Comparison of ENCODE assay signal across 8 mouse cellular contexts in genomic region chr17:88508846-88509508, GRCm38 (mm10). TPM values are rescaled to one million over a fixed set of nuclear protein-coding genes. Genes with fewer than 3 reads are reported as not detected.
A peak's percentile ranks its signal among the peaks of the same experiment; 100 is the strongest.
DNase-seq lines count a peak whose midpoint lies in the region; ATAC-seq and TF ChIP-seq lines count a peak whose summit lies in the region.

No protein-coding gene starts in this region.

- H3K4me2 ChIP-seq in intestine, embryonic 15.5 days (replicated peaks): peak overlapping the region; percentile 50
- peak overlapping the region; percentile 28 for H3K4me2 ChIP-seq in liver, embryonic 16.5 days (ENCODE audit: low read depth, low read length)

- no peak for TF ChIP-seq POLR2A in thymus, adult 2 months (IDR thresholded peaks at IDR 0.05; ENCODE audit: control insufficient read depth, extremely low read depth, insufficient read depth, low read length, poor library complexity)

- WGBS in thymus, adult 2 months: 16% methylated on average over 12 of the region's 12 CpGs
- 28% methylated on average over 12 of the region's 12 CpGs for WGBS in intestine, embryonic 15.5 days
- WGBS in liver, embryonic 16.5 days (ENCODE audit: insufficient replicate concordance): 20% methylated on average over 12 of the region's 12 CpGs

- DNase-seq in thymus, adult 2 months: peak; percentile 18
- no peak for DNase-seq in thymus, postnatal 10 days (ENCODE audit: low spot score in 2 of 2)
- DNase-seq in adrenal gland, postnatal 4 days (ENCODE audit: low spot score in 2 of 2): peak; percentile 53 to 62
- DNase-seq in gastrocnemius, adult 8-10 months (ENCODE audit: low spot score in 2 of 2): peak; percentile 16 to 37
- DNase-seq in retina, embryonic 14.5 days (ENCODE audit: low spot score): peak; percentile 24

- H3K4me1 ChIP-seq in thymus, adult 2 months (replicated peaks; ENCODE audit: control insufficient read depth, insufficient read depth, low read length): 0 out of 2 replicates have a peak, but pooled peaks cover 4% of the 10 kb centered on the region
- H3K4me1 ChIP-seq in intestine, embryonic 15.5 days (replicated peaks): peaks cover 15% of the 10 kb centered on the region; the same call in 1 of the 2 replicates
- H3K4me1 ChIP-seq in liver, embryonic 16.5 days (ENCODE audit: control insufficient read depth, low read depth, low read length): no peaks in the 10 kb centered on the region; the same call in 1 of the 2 replicates

- TF ChIP-seq CTCF in thymus, adult 2 months (IDR thresholded peaks at IDR 0.05; ENCODE audit: borderline replicate concordance, control insufficient read depth, extremely low read depth, insufficient read depth, low read length, poor library complexity): no peak

- H3K9me3 ChIP-seq in intestine, embryonic 15.5 days: no peaks in the 10 kb centered on the region
- no peaks in the 10 kb centered on the region for H3K9me3 ChIP-seq in liver, embryonic 16.5 days (replicated peaks; ENCODE audit: control insufficient read depth, low read length)

- H3K4me3 ChIP-seq in thymus, adult 2 months (ENCODE audit: control insufficient read depth, insufficient read depth, low read length): no peak overlapping the region
- no peak overlapping the region for H3K4me3 ChIP-seq in intestine, embryonic 15.5 days (replicated peaks)
- no peak overlapping the region for H3K4me3 ChIP-seq in liver, embryonic 16.5 days (ENCODE audit: low read depth, low read length)

- H3K9ac ChIP-seq in intestine, embryonic 15.5 days: no peak overlapping the region
- 0 out of 2 replicates have a peak overlapping the region, but pooled peaks have one; percentile 4 for H3K9ac ChIP-seq in liver, embryonic 16.5 days (ENCODE audit: low read depth, low read length)

- H3K27me3 ChIP-seq in thymus, adult 2 months (ENCODE audit: control insufficient read depth, insufficient read depth, low read length): no peaks in the 10 kb centered on the region
- no peaks in the 10 kb centered on the region for H3K27me3 ChIP-seq in intestine, embryonic 15.5 days (replicated peaks)
- H3K27me3 ChIP-seq in liver, embryonic 16.5 days (ENCODE audit: control insufficient read depth, insufficient read depth, low read depth, low read length): no peaks in the 10 kb centered on the region

- no peaks in the 10 kb centered on the region for H3K36me3 ChIP-seq in thymus, adult 2 months (ENCODE audit: control insufficient read depth, insufficient read depth, low read length)
- no peaks in the 10 kb centered on the region for H3K36me3 ChIP-seq in intestine, embryonic 15.5 days
- no peaks in the 10 kb centered on the region for H3K36me3 ChIP-seq in liver, embryonic 16.5 days (ENCODE audit: control insufficient read depth, insufficient read depth)

- no peak overlapping the region for H3K27ac ChIP-seq in thymus, adult 2 months (ENCODE audit: control insufficient read depth, insufficient read depth, low read length)
- H3K27ac ChIP-seq in intestine, embryonic 15.5 days: 0 out of 2 replicates have a peak overlapping the region, but pooled peaks have one; percentile 48
- H3K27ac ChIP-seq in liver, embryonic 16.5 days (ENCODE audit: low read length): no peak overlapping the region

- peak; percentile 78 for ATAC-seq in intestine, embryonic 15.5 days
- peak; percentile 70 for ATAC-seq in liver, embryonic 16.5 days (ENCODE audit: low read depth)
- no peak for ATAC-seq in activated CD4-positive, CD25-positive, alpha-beta regulatory T cell, adult 4 months

RNA-seq across cellular contexts. Expression of gene Ppp1r21, which starts 20.9 kb away (rescaled TPM):
- 40.9 and 43.9 TPM in 2 replicates for polyA plus RNA-seq in thymus, adult 2 months (2012; rRNA removed)
- 10 to 100 TPM; 43.9 to 49.9 TPM for total RNA-seq in adrenal gland, postnatal 4 days (2021)
- total RNA-seq in gastrocnemius, adult 8-10 months (2022): 1 to 10 TPM; 5.5 to 6.8 (median 6.0) TPM
- 21.4 and 22.4 TPM in 2 replicates for polyA plus RNA-seq in intestine, embryonic 15.5 days (2015; fragmentation: Nextera tagmentation; extraction: Ambion mirVana)
- 9.6 and 10.6 TPM in 2 replicates for polyA plus RNA-seq in liver, embryonic 16.5 days (2015; fragmentation: Nextera tagmentation; extraction: Ambion mirVana)
- polyA plus RNA-seq in activated CD4-positive, CD25-positive, alpha-beta regulatory T cell, adult 4 months (2017; shearing (Covaris generic)): 10 to 100 TPM; 21.8 to 34.3 TPM

Comparison
In these comparisons a context has a peak if more than half of its experiments do, and no peak if none do; other contexts are left out.
1. DNase-seq: peak in thymus, adult 2 months (single experiment), adrenal gland, postnatal 4 days (2 of 2), gastrocnemius, adult 8-10 months (2 of 2) and retina, embryonic 14.5 days (single experiment); none in thymus, postnatal 10 days (0 of 2).